Mouse (Mus musculus) stomach, postnatal 0 days (tissue): Measurements from ENCODE around the gene Slc8a2.

Source experiments
- CTCF ChIP-seq: IDR thresholded peaks from 2 replicates; pipeline ENCODE4 v1.5.1; 2016; ENCODE audit warnings: antibody characterized with exemption, low read depth, mild to moderate bottlenecking, moderate library complexity
- EP300 ChIP-seq: optimal IDR thresholded peaks from 2 replicates; pipeline ENCODE3; 2016; ENCODE audit warnings: antibody characterized with exemption

DNA sequence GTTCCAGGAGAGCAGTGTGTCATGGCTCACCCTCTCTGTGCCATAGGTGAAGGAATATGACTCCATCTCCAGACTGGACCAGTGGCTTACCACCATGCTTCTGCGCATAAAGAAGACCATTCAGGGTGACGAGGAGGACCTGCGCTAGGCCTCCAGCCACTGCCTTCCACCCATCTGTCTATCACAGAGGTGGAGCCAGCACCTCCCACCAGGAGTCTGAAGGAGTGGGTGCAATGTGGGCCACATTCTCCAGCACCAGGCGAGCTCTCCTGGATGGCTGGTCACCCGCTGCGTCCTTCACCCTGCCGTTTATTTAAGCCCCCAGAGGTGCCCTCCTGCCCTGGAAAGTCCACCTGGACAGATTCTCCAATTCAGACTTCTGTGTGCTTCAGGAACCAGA lies 13.2 kb upstream of the Slc8a2 start:
- TF ChIP-seq CTCF = no peak
- no peak for TF ChIP-seq EP300
